Mouse (Mus musculus) intestine, embryonic 16.5 days (tissue): ENCODE measurements around the gene Serpinf2. TPM values are rescaled to one million over a fixed set of nuclear protein-coding genes. Genes with fewer than 3 reads are reported as not detected.
"Not testable (repeated sequence)": the region's sequence is repeated elsewhere in the genome, so short reads cannot be mapped to it uniquely, and the experiment has no call there.

Experiments
- ATAC-seq: fragments of 200-750 bp; cut with Nextera tagmentation; 2 replicates; pipeline ENCODE4 v1.8.0; 2017; ENCODE audit warnings: moderate TSS enrichment, moderate library complexity
- H3K27ac ChIP-seq: fragments of 300-500 bp; sonication (generic); 2 replicates; pipeline ENCODE4 v1.5.1; 2014; ENCODE audit warnings: mild to moderate bottlenecking, low read length
- H3K27me3 ChIP-seq: fragments of 300-500 bp; sonication (generic); replicated peaks from 2 replicates; pipeline ENCODE4 v1.6.1; 2014; ENCODE audit warnings: low read length, control low read depth, mixed read lengths; ENCODE audit not compliant: control insufficient read depth, insufficient read depth
- H3K36me3 ChIP-seq: fragments of 300-500 bp; sonication (generic); 2 replicates; pipeline ENCODE4 v1.6.1; 2014; ENCODE audit warnings: low read length, control low read depth; ENCODE audit not compliant: control insufficient read depth, insufficient read depth
- H3K4me1 ChIP-seq: fragments of 300-500 bp; sonication (generic); 2 replicates; pipeline ENCODE4 v1.6.1; 2014; ENCODE audit warnings: low read length, control low read depth, mixed read lengths; ENCODE audit not compliant: control insufficient read depth, insufficient read depth
- H3K4me2 ChIP-seq: fragments of 300-500 bp; sonication (generic); 2 replicates; pipeline ENCODE4 v1.6.1; 2014; ENCODE audit warnings: low read depth, low read length, control low read depth
- H3K4me3 ChIP-seq: fragments of 300-500 bp; sonication (generic); 2 replicates; pipeline ENCODE4 v1.5.1; 2014; ENCODE audit warnings: mild to moderate bottlenecking, low read length
- H3K9ac ChIP-seq: fragments of 300-500 bp; sonication (generic); 2 replicates; pipeline ENCODE4 v1.6.1; 2014; ENCODE audit warnings: low read depth, low read length
- H3K9me3 ChIP-seq: fragments of 300-500 bp; sonication (generic); 2 replicates; pipeline ENCODE4 v1.6.1; 2016; ENCODE audit warnings: low read length, control low read depth; ENCODE audit not compliant: control insufficient read depth
- WGBS: fragments of 180-500 bp; shearing (Covaris S2); extraction: QIAGEN DNeasy Blood & Tissue Kit; methylation state at CpG from one replicate; pipeline ENCODE4 v1.1.7; 2014; 5-methylcytosine and 5-hydroxymethylcytosine counted together
- polyA plus RNA-seq: library from polyadenylated mRNA; unstranded; fragments of >200 nt; fragmentation: Nextera tagmentation; extraction: Ambion mirVana; gene quantifications from 2 replicates; pipeline ENCODE4 v1.2.1, GENCODE M21; 2015

The Serpinf2 gene
- polyA plus RNA-seq, 1 experiment from 2014 or later = 32.8 TPM

DNA sequence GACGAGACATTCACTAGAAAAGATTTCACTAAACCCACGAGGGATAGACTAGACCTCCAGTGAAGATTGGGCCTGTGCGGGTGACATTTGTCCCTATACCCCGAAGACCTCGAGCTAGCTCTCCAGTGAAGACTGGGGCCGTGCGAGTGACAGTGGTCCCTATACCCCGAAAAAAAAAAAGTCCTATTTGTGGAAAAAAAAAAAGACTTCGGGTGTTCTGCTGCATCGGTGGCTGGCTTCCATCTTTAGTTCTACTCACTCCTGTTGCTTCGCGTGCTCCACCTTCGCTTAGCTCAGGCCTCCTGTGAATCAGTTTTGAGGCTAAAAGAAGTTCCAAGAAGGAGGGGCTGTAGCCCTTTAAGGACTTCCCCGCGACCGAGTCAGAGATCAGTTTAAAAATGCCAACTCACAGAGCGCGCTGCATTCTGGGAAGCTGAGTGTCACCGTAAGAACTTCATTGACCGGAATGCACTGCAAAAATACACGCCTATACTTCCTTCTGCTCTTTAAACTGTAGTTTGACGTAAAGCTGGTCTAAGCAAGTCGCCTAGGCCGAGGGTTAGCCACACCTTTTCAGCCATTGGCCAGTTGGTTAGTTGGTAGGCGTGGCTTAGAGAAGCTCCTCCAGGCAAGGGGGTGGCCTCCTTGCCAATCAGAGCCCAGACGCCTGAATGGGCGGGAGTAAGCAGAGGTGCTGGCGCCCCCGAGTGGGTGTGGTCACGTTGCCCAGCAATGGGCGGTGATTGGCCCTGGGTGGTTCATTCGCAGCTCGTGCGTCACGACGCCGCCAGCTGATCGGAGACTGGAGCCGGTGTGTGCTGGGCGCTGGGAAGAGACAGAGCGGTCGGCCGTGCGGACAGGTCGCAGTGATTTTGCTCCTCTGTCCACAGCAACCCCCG lies 21.7 kb upstream of the Serpinf2 start, which contains the start of gene Tlcd2:
Gene Tlcd2, plus strand, starts transcription at position 872 of the 899 bp plus-strand sequence.
- no peaks in the 10 kb centered on the region for H3K27me3 ChIP-seq
- H3K36me3 ChIP-seq = peaks cover 3% of the 10 kb centered on the region; the same call in 1 of the 2 replicates
- peaks cover 25% of the 10 kb centered on the region for H3K4me1 ChIP-seq
- WGBS = under 1% methylated on average over 46 of the region's 46 CpGs
- ATAC-seq = peak; percentile 88
- H3K4me2 ChIP-seq = peak within 1 kb of the TSS; percentile 86
- H3K27ac ChIP-seq = peak within 1 kb of the TSS; percentile 98
- no peaks in the 10 kb centered on the region for H3K9me3 ChIP-seq
- peak within 1 kb of the TSS; percentile 72 for H3K9ac ChIP-seq
- peak within 1 kb of the TSS; percentile 73 for H3K4me3 ChIP-seq

DNA sequence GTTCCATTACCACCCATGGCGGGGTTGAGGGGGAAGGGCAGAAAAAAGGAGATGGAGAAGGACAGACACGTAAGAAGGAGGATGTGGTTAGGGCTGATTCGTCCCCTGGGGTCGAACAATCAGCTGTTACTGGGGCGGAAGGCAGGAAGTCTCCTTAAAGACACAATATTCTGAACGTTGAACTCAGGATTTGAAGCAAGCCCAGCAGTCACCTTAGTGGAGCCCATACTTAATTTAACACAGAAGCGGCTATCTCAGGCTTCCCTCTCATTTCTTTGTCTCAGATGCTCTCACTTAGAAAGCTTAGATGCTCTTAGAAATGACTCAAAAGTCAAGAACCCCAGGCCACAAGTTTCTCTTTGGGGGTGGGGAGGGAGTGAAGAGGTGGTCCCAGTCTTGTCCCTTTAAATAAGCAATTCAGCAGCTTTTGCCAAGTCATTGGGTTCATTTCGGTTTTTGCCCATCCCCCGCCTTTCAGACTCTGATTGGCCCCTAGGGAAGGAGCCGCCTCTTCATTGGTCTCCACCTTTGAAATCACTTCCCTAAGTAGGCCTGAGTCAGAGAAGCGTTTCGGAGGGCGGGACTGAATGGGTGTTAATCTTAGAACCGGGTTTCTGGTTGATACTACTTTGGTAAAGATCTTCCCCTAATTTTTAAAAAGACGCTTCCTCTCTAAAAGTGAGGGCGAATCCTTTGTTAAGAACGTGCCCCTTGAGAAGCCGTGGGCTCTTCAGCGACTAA lies 20.9 kb upstream of the Serpinf2 start:
- H3K36me3 ChIP-seq = peaks cover 1% of the 10 kb centered on the region; the same call in 1 of the 2 replicates

DNA sequence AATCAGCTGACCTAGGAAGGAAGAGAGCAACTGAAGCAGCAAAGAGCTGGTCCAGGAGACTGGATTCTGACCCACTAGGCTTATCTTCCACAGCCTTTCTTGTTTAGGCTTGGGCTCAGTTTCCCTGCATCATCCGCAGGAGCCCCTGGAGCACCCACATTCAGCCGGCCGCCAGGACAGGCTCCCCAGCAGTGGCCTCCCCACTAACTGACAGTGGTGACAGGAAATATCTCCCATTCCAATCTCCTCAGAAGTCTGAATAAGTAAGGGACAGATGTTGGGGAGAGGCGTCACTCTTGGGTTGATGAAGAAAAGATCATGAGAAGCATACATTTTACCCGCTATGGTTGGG lies 20.3 kb upstream of the Serpinf2 start:
- peaks cover 31% of the 10 kb centered on the region for H3K4me1 ChIP-seq
- H3K9ac ChIP-seq = 0 out of 2 replicates have a peak overlapping the region, but pooled peaks have one; percentile 68
- ATAC-seq = no peak
- WGBS = 27% methylated on average over 5 of the region's 5 CpGs
- H3K4me3 ChIP-seq = peak overlapping the region; percentile 51; the same call in 1 of the 2 replicates
- H3K27me3 ChIP-seq = no peaks in the 10 kb centered on the region
- H3K4me2 ChIP-seq = peak overlapping the region; percentile 86
- H3K9me3 ChIP-seq = no peaks in the 10 kb centered on the region
- H3K36me3 ChIP-seq = no peaks in the 10 kb centered on the region
- H3K27ac ChIP-seq = peak overlapping the region; percentile 98

More for the DNA sequence above, 20.9 kb upstream of the Serpinf2 start:
- Histone ChIP-seq H3K4me2 (peak overlapping the region; percentile 86), H3K4me1 (peaks cover 26% of the 10 kb centered on the region), H3K27me3 (no peaks in the 10 kb centered on the region), H3K9ac (peak overlapping the region; percentile 68), H3K9me3 (no peaks in the 10 kb centered on the region), H3K4me3 (peak overlapping the region; percentile 51), H3K27ac (peak overlapping the region; percentile 98)
- WGBS = 4% methylated on average over 19 of the region's 19 CpGs
- ATAC-seq = peak; percentile 47

DNA sequence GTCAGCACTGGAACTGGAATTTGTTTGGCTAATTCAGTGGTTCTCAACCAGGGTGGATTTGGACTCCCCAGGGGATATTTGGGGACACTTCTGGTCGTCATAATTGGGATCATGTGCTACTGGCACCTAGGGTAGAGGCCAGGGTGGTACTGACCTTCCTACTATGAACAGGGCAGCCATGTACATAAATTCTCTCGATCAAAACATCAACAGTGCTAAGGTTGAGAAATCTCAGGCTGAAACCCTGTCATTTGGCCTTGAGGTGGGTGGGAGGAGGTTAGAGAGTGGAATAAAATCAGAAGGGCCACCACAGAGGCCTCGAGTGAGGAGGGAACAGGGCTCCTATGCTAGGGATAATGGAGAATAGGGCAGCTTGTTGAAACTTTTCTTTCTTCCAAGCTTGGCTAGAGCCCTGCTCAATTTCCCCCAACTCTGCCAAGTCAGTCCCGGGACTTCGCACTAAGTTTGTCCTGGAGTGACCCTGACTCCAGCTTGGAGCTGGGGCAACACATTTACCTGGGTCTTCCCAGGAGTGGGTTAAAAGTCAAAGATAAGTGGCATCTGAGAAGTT lies 19.8 kb upstream of the Serpinf2 start:
- Histone ChIP-seq H3K36me3 (no peaks in the 10 kb centered on the region), H3K9ac (0 out of 2 replicates have a peak overlapping the region, but pooled peaks have one; percentile 68), H3K4me3 (no peak overlapping the region), H3K9me3 (no peaks in the 10 kb centered on the region), H3K4me1 (peaks cover 32% of the 10 kb centered on the region), H3K27ac (peak overlapping the region; percentile 98), H3K4me2 (no peak overlapping the region), H3K27me3 (no peaks in the 10 kb centered on the region)
- WGBS = 76% methylated on average over 5 of the region's 5 CpGs
- no peak for ATAC-seq

DNA sequence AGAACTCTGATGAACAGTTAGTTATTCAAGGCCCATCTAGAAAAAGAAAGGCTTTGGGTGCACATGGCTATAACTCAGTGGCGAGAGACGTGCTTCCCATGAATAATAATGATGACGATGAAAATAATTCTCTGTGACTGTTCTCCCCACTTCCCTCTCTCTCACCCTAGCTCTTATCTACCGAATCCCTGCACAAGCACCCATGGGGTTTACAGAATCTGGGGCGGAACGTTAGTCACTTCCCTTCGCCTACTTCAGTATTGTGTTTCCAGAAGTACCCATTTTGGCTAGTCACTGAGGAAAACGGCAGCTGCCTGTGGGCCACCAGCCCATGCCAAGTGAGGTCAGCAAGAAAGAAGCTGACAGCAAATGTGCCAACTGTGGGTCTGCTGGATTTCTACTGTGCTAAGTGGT lies 19.2 kb upstream of the Serpinf2 start:
- no peaks in the 10 kb centered on the region for H3K36me3 ChIP-seq
- H3K4me3 ChIP-seq = no peak overlapping the region
- no peak overlapping the region for H3K27ac ChIP-seq
- no peak overlapping the region for H3K9ac ChIP-seq
- no peak overlapping the region for H3K4me2 ChIP-seq
- peaks cover 34% of the 10 kb centered on the region for H3K4me1 ChIP-seq
- no peaks in the 10 kb centered on the region for H3K27me3 ChIP-seq
- no peaks in the 10 kb centered on the region for H3K9me3 ChIP-seq
- ATAC-seq = no peak
- whole genome bisulfite sequencing = 77% methylated on average over 8 of the region's 8 CpGs

DNA sequence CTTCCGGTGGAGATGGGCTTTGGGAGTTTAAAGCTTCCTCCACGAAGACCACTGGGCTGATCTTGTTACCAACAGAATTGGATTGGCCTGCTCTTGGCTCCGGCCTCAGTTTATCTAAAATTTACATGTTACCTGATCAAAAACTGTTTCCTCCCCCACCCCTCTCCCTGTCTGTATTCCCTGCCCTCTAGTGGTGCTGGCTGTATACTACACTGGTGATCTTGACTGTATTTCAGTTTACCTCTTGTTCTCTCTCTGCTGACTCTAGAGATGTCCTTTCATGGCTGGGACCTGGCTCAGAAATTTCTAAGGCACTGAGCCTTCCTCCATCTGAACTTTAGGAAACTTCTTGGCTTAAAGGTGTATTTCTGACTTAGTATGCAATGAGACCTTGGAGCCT lies 18.8 kb upstream of the Serpinf2 start:
- no peak for ATAC-seq
- no peak overlapping the region for H3K4me3 ChIP-seq
- H3K36me3 ChIP-seq = no peaks in the 10 kb centered on the region
- H3K9me3 ChIP-seq = no peaks in the 10 kb centered on the region
- WGBS = 16% methylated on average over 3 of the region's 3 CpGs
- no peaks in the 10 kb centered on the region for H3K27me3 ChIP-seq
- peaks cover 34% of the 10 kb centered on the region for H3K4me1 ChIP-seq
- no peak overlapping the region for H3K4me2 ChIP-seq
- no peak overlapping the region for H3K27ac ChIP-seq
- H3K9ac ChIP-seq = no peak overlapping the region

DNA sequence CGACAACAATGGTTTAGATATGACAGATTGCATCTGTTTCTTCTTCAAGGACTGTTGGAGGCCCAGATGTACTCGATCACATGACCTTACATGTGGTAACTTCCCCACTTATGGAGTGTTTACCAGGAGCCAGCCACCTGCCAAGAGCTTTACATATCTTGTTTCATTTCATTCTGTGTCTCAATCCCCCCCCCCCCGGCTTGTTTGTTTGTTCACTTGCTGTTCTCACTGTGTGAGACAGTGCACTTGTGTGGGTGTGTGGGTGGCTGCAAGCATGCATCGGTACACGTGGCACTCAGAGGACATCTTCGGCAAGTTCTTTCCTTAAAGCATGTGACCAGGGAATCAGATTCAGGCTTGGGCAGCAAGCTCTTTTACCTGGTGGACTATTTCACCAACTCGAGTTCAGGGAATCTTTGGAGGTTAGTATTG lies 17.1 kb upstream of the Serpinf2 start:
- ATAC-seq = no peak
- WGBS = 85% methylated on average over 7 of the region's 7 CpGs
- H3K36me3 ChIP-seq = no peaks in the 10 kb centered on the region
- H3K4me2 ChIP-seq = no peak overlapping the region
- H3K27me3 ChIP-seq = no peaks in the 10 kb centered on the region
- H3K9me3 ChIP-seq = no peaks in the 10 kb centered on the region
- no peak overlapping the region for H3K4me3 ChIP-seq
- peaks cover 24% of the 10 kb centered on the region for H3K4me1 ChIP-seq
- no peak overlapping the region for H3K9ac ChIP-seq
- no peak overlapping the region for H3K27ac ChIP-seq

DNA sequence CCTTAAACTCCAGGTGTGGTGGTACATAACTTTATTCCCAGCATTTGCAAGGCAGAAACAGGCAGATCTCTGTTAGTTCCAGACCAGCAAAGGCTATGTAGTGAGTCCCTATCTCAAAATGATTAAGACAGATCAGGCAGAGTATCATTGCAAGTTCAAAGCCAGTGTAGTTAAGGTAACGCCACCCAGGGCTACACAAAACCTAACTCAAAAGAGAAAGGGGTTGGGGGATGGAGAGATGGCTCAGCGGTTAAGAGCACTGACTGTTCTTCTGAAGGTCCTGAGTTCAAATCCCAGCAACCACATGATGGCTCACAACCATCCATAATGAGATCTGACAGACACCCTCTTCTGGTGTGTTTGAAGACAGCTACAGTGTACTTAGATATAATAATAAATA lies 16.6 kb upstream of the Serpinf2 start:
- H3K9me3 ChIP-seq, H3K4me2 ChIP-seq, H3K36me3 ChIP-seq, H3K27ac ChIP-seq, H3K9ac ChIP-seq, ATAC-seq, H3K27me3 ChIP-seq, H3K4me3 ChIP-seq: not testable (repeated sequence)
- 93% methylated on average over 2 of the region's 2 CpGs for WGBS
- H3K4me1 ChIP-seq = peaks cover 24% of the 10 kb centered on the region
